Mouse (Mus musculus) kidney, adult 8-10 months (tissue): ENCODE data around the gene Hnrnph3.
"Not testable (repeated sequence)": the region's sequence is repeated elsewhere in the genome, so short reads cannot be mapped to it uniquely, and the experiment has no call there.

ENCODE experiments used
- DNase-seq, 2 experiments: peaks; one replicate each; pipeline ENCODE4 v3.0.0; 2022

Gene Hnrnph3

DNA sequence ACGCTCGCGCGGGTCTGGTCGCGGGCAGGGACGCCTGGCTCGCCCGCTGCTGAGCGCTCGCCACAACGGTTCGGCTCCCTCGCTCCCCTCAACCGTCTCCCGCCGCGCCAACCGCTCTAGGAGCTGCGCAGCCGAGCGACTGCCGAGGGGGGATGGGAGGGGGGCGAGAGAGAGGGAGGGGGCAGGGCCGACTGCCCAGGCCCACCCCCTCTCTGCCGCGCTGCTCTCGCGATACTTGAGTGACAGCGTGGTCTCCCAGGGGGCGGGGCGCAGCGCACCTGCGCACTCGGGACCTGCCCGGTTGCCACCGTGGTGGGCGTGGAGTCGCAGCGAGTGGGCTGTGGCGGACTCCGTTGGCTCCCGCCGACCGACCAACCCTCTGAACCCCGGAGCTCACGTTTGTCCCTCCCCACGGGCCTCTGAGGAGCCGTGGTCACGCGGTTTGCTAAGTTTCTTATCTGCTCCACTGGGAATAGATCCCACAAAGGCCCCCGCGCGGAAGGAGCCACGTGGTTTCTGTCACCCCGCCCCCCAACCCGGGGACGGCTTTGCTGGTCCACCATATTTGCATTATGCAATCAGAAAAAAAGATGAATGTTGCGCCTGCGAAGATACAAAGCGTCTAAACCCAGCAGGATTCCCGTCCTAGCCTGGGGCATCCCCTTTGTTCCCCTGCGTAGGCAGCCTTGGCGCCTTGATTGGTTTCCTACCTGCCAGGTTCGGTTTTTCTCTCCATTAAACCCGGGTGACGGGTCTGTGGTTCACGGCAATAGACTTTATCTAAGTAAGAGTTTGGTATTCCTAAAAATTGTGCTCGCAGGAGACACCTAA, at the start of gene Hnrnph3, which contains the start of gene Pbld2:
TSS of gene Hnrnph3 (minus strand) at position 469 of the 831 bp plus-strand sequence.
TSS of gene Pbld2 (plus strand) at position 567 of the 831 bp plus-strand sequence.
- DNase-seq: peak; percentile 98

DNA sequence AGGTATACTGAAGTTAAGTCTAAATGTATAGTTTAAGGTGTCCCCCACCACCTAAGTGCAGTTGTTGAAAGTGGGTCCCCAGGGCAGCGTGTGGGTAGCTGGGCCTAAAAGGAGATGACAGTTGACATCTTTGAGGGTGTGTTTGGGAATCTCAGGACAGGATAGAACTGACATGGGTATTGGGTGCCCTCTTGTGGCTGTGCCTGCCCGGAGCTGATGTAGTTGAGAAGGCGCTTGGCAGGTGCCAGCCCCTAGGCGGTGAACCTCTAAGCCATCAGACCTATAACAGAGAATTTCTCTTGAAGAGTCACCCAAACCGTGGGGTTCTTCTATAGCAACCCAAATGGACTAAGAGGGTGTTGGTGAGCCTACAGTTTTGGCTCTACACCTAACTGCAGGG, 42.0 kb upstream of the Hnrnph3 start:
- DNase-seq: peak; percentile 78 to 87

DNA sequence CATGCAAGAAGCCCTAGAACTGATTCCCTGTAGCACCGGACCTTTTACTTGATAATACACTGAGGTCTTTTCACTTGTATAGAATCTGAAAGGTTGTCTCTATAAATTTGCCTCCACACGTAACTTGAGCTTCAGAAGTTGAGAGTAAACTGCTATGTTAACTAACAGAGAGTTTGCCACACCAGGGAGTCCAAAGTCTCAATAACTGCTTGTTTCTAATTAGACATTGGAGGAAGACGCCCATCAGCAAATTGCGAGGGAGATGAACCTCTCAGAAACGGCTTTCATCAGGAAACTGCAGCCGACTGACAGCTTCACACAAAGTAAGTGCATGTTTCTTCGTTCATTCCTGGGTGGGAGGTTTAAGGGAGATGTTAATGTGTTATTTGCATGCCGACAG, 41.5 kb upstream of the Hnrnph3 start:
- peak; percentile 26 to 29 for DNase-seq

DNA sequence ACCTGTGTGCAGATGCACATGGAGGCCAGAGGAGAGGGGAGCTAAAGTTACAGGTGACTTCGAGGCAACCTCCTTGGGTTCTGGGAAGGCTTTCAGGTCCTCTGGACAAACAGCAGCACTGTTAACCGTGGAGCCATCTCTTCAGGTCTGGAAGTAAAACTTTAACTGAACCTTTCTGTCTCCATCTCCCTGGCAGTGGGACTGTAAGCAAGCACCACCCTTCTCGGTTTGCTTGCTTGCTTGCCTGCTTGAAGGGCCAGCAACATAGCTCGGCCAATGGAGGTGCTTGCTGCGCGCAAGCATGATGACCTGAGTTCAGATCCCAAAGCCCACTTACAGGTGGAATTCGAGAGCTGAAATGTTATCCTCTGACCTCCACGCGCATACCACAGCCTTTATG, 40.5 kb upstream of the Hnrnph3 start:
- peak; percentile 50 to 65 for DNase-seq

- DNase-seq: no peak
These were observed 39.3 kb upstream of the Hnrnph3 start for GRCm38 (mm10) chr10:63063365-63063764.

- DNase-seq: peak; percentile 80 to 89
These were observed 38.7 kb upstream of the Hnrnph3 start for GRCm38 (mm10) chr10:63062696-63063095.

DNA sequence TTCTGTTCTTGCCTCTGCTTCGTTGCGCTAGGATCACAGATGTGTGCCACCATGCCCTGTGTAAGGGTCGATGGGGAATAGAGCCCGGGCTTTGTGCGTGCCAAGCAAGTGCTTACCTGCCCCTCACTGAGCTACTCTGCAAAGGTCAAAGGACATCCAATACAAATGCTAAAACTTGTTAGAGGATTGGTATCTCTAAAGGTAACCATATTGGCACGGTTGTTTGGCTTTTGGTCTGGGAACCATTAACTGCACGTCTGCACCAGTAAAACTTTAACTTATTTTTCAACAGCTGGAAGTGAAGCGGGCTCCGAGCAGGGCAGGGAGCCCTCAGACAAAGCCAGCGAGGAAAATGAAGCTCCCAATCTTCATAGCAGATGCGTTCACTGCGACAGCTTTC, 37.2 kb upstream of the Hnrnph3 start:
- peak; percentile 63 to 78 for DNase-seq

- peak; percentile 85 to 86 for DNase-seq
These were observed 36.4 kb upstream of the Hnrnph3 start for GRCm38 (mm10) chr10:63060406-63060805.

GRCm38 (mm10) chr10:63059862-63060261, 35.8 kb upstream of the Hnrnph3 start, which contains the start of gene Pbld1:
TSS of gene Pbld1 (plus strand) at chr10:63060162.
- DNase-seq: no peak

- peak; percentile 71 to 75 for DNase-seq
These were observed 33.1 kb upstream of the Hnrnph3 start for GRCm38 (mm10) chr10:63056966-63057750.

DNA sequence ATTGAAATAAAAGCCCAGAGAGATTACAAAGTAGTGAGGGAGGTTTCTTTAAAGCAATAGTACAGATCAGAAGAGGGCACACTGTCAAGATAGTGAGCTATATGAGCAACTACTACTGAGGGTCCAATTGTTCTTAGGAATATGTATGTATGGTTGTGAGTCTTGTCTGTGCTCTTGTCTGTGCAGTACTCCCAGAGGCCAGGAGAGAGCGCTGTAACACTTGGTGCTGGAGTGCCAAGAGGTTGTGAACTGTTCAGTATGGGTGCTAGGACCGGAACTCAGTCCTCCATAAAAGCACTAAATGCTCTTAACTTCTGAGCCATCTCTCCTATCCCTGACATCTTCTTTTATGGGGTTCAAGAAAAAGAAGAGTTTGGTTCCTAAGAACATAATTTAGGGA, 30.6 kb upstream of the Hnrnph3 start:
- DNase-seq: no peak

DNA sequence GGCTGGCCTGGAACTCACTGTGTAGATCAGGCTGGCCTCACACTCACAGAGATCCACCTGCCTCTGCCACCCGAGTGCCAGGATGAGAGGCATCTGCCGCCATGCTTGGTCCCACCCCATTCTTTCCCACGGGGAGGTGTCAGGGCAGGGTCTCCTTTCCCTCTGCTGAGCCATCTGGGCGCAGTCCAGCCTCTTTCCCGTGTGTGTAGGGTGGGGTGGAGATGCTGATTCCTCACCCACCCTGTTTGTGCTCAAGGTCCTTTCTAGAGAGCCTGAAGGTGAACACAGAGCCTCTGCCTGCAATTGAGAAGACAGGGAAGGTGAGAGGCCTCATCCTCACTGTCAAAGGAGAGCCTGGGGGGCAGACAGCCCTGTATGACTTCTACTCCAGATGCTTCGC, 30.1 kb upstream of the Hnrnph3 start:
- DNase-seq: not testable (repeated sequence)

- DNase-seq: no peak
These were observed 29.0 kb upstream of the Hnrnph3 start for GRCm38 (mm10) chr10:63053007-63053406.

DNA sequence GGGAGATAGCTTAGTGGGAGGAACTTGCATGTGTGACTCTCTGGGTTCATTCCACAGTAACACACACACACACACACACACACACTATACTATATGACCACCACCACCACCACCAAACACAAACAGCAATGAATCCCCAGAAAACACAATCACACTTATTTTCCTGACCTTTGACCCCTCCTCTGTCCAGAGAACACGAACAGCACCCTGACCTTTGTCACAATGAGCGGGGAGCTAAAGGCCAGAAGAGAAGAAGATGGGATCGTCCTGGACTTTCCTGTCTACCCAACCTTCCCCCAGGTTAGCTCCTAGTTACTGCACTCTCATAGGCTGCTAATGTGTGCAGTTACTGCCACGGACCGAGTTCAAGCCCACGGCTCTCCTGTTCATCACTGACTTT, 28.0 kb upstream of the Hnrnph3 start:
- no peak for DNase-seq

GRCm38 (mm10) chr10:63051267-63051666, 27.2 kb upstream of the Hnrnph3 start:
- no peak for DNase-seq

DNA sequence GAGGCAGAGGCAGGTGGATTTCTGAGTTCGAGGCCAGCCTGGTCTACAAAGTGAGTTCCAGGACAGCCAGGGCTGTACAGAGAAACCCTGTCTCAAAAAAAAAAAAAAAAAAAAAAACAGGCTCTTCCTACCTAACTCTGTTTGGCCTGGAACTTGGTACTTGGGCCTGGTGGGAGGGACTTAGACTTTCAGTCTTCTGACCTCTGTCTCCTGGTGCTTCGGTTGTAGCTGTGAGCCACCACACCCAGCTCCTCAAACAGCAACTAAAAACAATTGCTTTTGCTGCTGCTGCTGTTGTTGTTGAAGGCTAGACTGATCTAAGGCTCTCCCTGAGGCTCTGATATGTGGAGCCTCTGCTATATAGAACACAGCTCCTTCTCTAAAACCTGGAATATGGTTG, 25.1 kb upstream of the Hnrnph3 start:
- peak in 1 of 2 experiments; percentile 51 for DNase-seq

- DNase-seq: no peak
These were observed 23.7 kb upstream of the Hnrnph3 start for GRCm38 (mm10) chr10:63047751-63048150.

- no peak for DNase-seq
These were observed 19.1 kb upstream of the Hnrnph3 start for GRCm38 (mm10) chr10:63043154-63043553.

- peak in 1 of 2 experiments; percentile 37 for DNase-seq
These were observed 16.0 kb upstream of the Hnrnph3 start for GRCm38 (mm10) chr10:63039867-63040628.

DNA sequence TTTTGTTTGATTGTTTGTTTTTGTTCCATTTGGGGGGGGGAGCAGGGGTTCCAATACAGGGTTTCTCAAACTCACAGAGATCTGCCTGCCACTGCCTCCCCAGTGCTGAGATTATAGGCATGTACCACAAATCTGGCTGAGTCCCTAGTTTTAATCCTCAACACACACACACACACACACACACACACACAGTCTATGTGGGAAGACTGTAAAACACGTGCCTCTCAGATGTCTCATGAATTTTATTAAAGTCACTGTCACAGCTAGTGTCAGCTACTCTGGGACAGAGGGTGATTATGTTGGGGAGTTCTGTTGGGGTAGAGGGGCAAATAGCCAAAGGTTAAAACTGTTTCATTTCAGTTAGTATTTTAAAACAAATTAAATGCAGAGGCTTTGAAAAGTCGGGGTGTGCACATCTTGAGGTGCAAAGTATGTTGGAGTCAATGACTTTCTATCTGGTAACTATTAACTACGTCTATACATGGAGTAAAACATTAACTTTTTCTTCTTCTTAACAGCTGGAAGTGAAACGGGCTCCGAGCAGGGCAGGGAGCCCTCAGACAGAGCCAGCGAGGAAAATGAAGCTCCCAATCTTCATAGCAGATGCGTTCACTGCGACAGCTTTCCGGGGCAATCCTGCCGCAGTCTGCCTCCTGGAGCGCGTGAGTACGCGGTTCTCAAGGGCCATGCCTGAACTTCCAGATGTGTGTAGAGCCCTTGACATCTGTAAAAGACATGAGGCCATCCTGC, 14.7 kb upstream of the Hnrnph3 start:
- DNase-seq: peak in 1 of 2 experiments; percentile 36

DNA sequence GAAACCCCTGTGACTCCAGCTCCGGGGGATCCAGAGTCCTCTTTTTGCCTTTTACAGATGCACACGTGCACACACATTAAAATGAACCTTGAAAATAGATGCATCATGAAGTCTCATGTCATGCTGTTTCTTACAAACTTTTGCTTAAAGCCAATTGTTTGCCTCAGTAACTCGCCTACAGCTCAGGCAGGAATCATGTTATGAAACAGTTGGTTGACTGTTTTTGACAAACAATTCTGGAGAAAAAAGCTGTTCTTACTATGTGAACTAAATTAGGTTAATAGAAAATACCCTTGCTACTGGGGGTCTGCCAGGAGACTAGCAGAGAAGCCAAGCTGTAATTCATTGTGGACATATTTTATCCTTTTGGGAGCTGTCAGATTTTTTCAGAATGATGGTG, 8.9 kb upstream of the Hnrnph3 start:
- DNase-seq: no peak

- DNase-seq: no peak
These were observed 8.2 kb upstream of the Hnrnph3 start for GRCm38 (mm10) chr10:63032267-63032666.
